Mouse (Mus musculus) hindbrain, postnatal 0 days (tissue): ENCODE results near the gene Ostn. TPM values are rescaled to one million over a fixed set of nuclear protein-coding genes. Genes with fewer than 3 reads are reported as not detected.

Experiments
- ATAC-seq: fragments of 200-750 bp; cut with Nextera tagmentation; 2 replicates; pipeline ENCODE4 v1.8.0; 2017; ENCODE audit warnings: mild to moderate bottlenecking, moderate TSS enrichment, moderate library complexity
- DNase-seq: peaks from one replicate; pipeline ENCODE4 v3.0.0-alpha.2; 2015; ENCODE audit warnings: low spot score
- H3K27ac ChIP-seq: fragments of 300-500 bp; sonication (generic); 2 replicates; pipeline ENCODE4 v1.5.1; 2014; ENCODE audit warnings: mild to moderate bottlenecking
- H3K27me3 ChIP-seq: fragments of 300-500 bp; sonication (generic); 2 replicates; pipeline ENCODE4 v1.6.1; 2014; ENCODE audit warnings: low read length, mixed read lengths; ENCODE audit not compliant: insufficient read depth
- H3K36me3 ChIP-seq: fragments of 300-500 bp; sonication (generic); 2 replicates; pipeline ENCODE4 v1.6.1; 2014; ENCODE audit warnings: low read length, mixed read lengths; ENCODE audit not compliant: insufficient read depth
- H3K4me1 ChIP-seq: fragments of 300-500 bp; sonication (generic); 2 replicates; pipeline ENCODE4 v1.6.1; 2014; ENCODE audit warnings: antibody characterized with exemption, low read length, mixed read lengths; ENCODE audit not compliant: insufficient read depth
- H3K4me2 ChIP-seq: fragments of 300-500 bp; sonication (generic); 2 replicates; pipeline ENCODE4 v1.6.1; 2014; ENCODE audit warnings: low read depth, mild to moderate bottlenecking, low read length, moderate library complexity, mixed read lengths
- H3K4me3 ChIP-seq: fragments of 300-500 bp; sonication (generic); 2 replicates; pipeline ENCODE4 v1.5.1; 2014; ENCODE audit warnings: low read length
- H3K9ac ChIP-seq: fragments of 300-500 bp; sonication (generic); replicated peaks from 2 replicates; pipeline ENCODE4 v1.6.1; 2014; ENCODE audit warnings: mild to moderate bottlenecking, low read length, moderate library complexity, mixed read lengths
- H3K9me3 ChIP-seq: fragments of 300-500 bp; sonication (generic); 2 replicates; pipeline ENCODE4 v1.6.1; 2016; ENCODE audit warnings: low read length, mixed read lengths
- CTCF ChIP-seq: IDR thresholded peaks from 2 replicates; pipeline ENCODE4 v1.5.1; 2016; ENCODE audit warnings: antibody characterized with exemption, control low read depth, low read depth
- WGBS: fragments of 180-500 bp; shearing (Covaris S2); extraction: QIAGEN DNeasy Blood & Tissue Kit; methylation state at CpG from one replicate; pipeline ENCODE4 v1.1.7; 2014; 5-methylcytosine and 5-hydroxymethylcytosine counted together
- polyA plus RNA-seq: library from polyadenylated mRNA; unstranded; fragments of >200 nt; fragmentation: Nextera tagmentation; extraction: Ambion mirVana; gene quantifications from 2 replicates; pipeline ENCODE4 v1.2.1, GENCODE M21; 2015
- total RNA-seq: library from RNA; depleted of rRNA; stranded (reverse); fragments of >200 nt; gene quantifications from 2 replicates; pipeline ENCODE4 v1.2.3, GENCODE M21; 2014

Ostn gene
- total and polyA plus RNA-seq, 2 experiments from 2014 or later, result not detected

- Histone ChIP-seq H3K4me1 (no peaks in the 10 kb centered on the region), H3K4me3 (no peak within 1 kb of the TSS), H3K36me3 (no peaks in the 10 kb centered on the region), H3K27me3 (no peaks in the 10 kb centered on the region), H3K27ac (no peak within 1 kb of the TSS), H3K9ac (no peak within 1 kb of the TSS), H3K4me2 (no peak within 1 kb of the TSS), H3K9me3 (no peaks in the 10 kb centered on the region)
- no peak for TF ChIP-seq CTCF
- ATAC-seq, result no peak
- 82% methylated on average over 8 of the region's 8 CpGs for whole genome bisulfite sequencing
- DNase-seq, result no peak
These were observed 62.9 kb downstream of the Ostn start, which contains the start of gene Uts2b for GRCm38 (mm10) chr16:27370191-27370590. Gene Uts2b (minus strand): TSS chr16:27370239.

GRCm38 (mm10) chr16:27370700-27371099 lies 63.4 kb downstream of the Ostn start:
- no peaks in the 10 kb centered on the region for H3K27me3 ChIP-seq
- ATAC-seq (no peak), DNase-seq (peak; percentile 38)
- H3K27ac ChIP-seq, result no peak overlapping the region
- no peaks in the 10 kb centered on the region for H3K36me3 ChIP-seq
- H3K4me3 ChIP-seq, result no peak overlapping the region
- no peak for TF ChIP-seq CTCF
- H3K9ac ChIP-seq, result no peak overlapping the region
- no peaks in the 10 kb centered on the region for H3K4me1 ChIP-seq
- H3K4me2 ChIP-seq, result no peak overlapping the region
- no peaks in the 10 kb centered on the region for H3K9me3 ChIP-seq
- 74% methylated on average over 2 of the region's 2 CpGs for WGBS

GRCm38 (mm10) chr16:27374139-27374538 lies 66.8 kb downstream of the Ostn start:
- Histone ChIP-seq H3K27me3 (no peaks in the 10 kb centered on the region), H3K4me3 (no peak overlapping the region), H3K4me1 (no peaks in the 10 kb centered on the region), H3K4me2 (no peak overlapping the region), H3K9me3 (no peaks in the 10 kb centered on the region), H3K27ac (no peak overlapping the region), H3K9ac (no peak overlapping the region), H3K36me3 (no peaks in the 10 kb centered on the region)
- DNase-seq (no peak), ATAC-seq (no peak)
- WGBS, result 81% methylated on average over 3 of the region's 3 CpGs
- TF ChIP-seq CTCF, result no peak

GRCm38 (mm10) chr16:27375318-27375717 lies 68.0 kb downstream of the Ostn start:
- WGBS, result 86% methylated on average over 2 of the region's 2 CpGs
- no peaks in the 10 kb centered on the region for H3K4me1 ChIP-seq
- ATAC-seq (no peak), DNase-seq (no peak)
- no peaks in the 10 kb centered on the region for H3K27me3 ChIP-seq
- H3K9me3 ChIP-seq, result no peaks in the 10 kb centered on the region
- no peak for TF ChIP-seq CTCF
- no peaks in the 10 kb centered on the region for H3K36me3 ChIP-seq
- H3K27ac ChIP-seq, result no peak overlapping the region
- H3K4me3 ChIP-seq, result no peak overlapping the region
- no peak overlapping the region for H3K9ac ChIP-seq
- no peak overlapping the region for H3K4me2 ChIP-seq

- H3K4me1 ChIP-seq, result no peaks in the 10 kb centered on the region
- DNase-seq (no peak), ATAC-seq (no peak)
- no peak overlapping the region for H3K4me2 ChIP-seq
- H3K9me3 ChIP-seq, result no peaks in the 10 kb centered on the region
- H3K27ac ChIP-seq, result no peak overlapping the region
- no peaks in the 10 kb centered on the region for H3K27me3 ChIP-seq
- no peak overlapping the region for H3K9ac ChIP-seq
- H3K36me3 ChIP-seq, result no peaks in the 10 kb centered on the region
- no peak for TF ChIP-seq CTCF
- H3K4me3 ChIP-seq, result no peak overlapping the region
These were observed 69.3 kb downstream of the Ostn start for GRCm38 (mm10) chr16:27376556-27376955.

- WGBS, result 86% methylated on average over 4 of the region's 4 CpGs
- no peak overlapping the region for H3K9ac ChIP-seq
- TF ChIP-seq CTCF, result no peak
- H3K27ac ChIP-seq, result no peak overlapping the region
- H3K36me3 ChIP-seq, result no peaks in the 10 kb centered on the region
- H3K27me3 ChIP-seq, result no peaks in the 10 kb centered on the region
- no peaks in the 10 kb centered on the region for H3K4me1 ChIP-seq
- DNase-seq (no peak), ATAC-seq (no peak)
- no peak overlapping the region for H3K4me3 ChIP-seq
- H3K4me2 ChIP-seq, result no peak overlapping the region
- no peaks in the 10 kb centered on the region for H3K9me3 ChIP-seq
These were observed 74.9 kb downstream of the Ostn start for GRCm38 (mm10) chr16:27382217-27382616.

- 0 out of 2 replicates have a peak overlapping the region, but pooled peaks have one; percentile 7 for H3K27ac ChIP-seq
- ATAC-seq (no peak), DNase-seq (peak; percentile 28)
- H3K9ac ChIP-seq, result no peak overlapping the region
- H3K36me3 ChIP-seq, result no peaks in the 10 kb centered on the region
- no peak for TF ChIP-seq CTCF
- H3K4me3 ChIP-seq, result no peak overlapping the region
- H3K4me1 ChIP-seq, result no peaks in the 10 kb centered on the region
- 57% methylated on average over 4 of the region's 4 CpGs for whole genome bisulfite sequencing
- H3K27me3 ChIP-seq, result no peaks in the 10 kb centered on the region
- H3K9me3 ChIP-seq, result no peaks in the 10 kb centered on the region
- H3K4me2 ChIP-seq, result no peak overlapping the region
These were observed 77.8 kb downstream of the Ostn start for GRCm38 (mm10) chr16:27384893-27385603.
